Comparison of ENCODE assay signal across 21 mouse cellular contexts in the genomic region with DNA sequence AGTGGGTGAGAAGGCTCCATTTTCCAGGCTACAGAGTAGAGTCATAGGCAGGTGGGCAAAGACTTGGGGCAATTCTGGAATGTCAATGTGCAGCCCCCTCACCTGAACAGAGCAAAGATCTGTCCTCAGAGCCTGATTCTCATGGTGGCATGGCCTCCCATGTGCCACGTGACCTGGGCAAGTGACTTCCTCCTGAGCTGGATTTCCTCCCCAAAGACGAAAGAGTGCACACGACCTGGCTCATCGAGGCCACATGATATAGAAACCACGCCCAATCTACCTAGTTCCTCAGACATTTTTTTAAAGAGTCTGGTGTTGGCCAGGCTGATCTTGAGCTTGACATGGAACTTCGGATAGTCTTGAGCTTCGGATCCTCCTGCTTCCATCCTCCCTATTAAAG.
DNase-seq lines count a peak whose midpoint lies in the region; ATAC-seq lines count a peak whose summit lies in the region.
"Had no signal": no experiment of that assay in that cellular context is flagged by ENCODE, and none has a peak within 500 bp of the region (broad histone marks: within the 10 kb centered on the region; RNA-seq: fewer than 3 reads in every experiment).

No protein-coding gene starts in this region.

- ATAC-seq in CD4-positive, CD25-positive, alpha-beta regulatory T cell, adult 4 months = no peak
- peak; percentile 66 for ATAC-seq in monocyte, adult 5-6 weeks (replicated peaks; ENCODE audit: insufficient number of reproducible peaks, low FRiP score, low TSS enrichment, poor library complexity, severe bottlenecking)
- ATAC-seq: forebrain, embryonic 16.5 days; intestine, postnatal 0 days; midbrain, embryonic 16.5 days had no signal

- DNase-seq in CD4-positive, CD25-positive, alpha-beta regulatory T cell, adult 2 months (ENCODE audit: low read depth, low spot score) = peak; percentile 30
- peak; percentile 22 for DNase-seq in thymus, postnatal 14 days
- no peak for DNase-seq in thymus, postnatal 10 days (ENCODE audit: low spot score in 2 of 2)
- DNase-seq in urinary bladder, postnatal 4 days (ENCODE audit: low spot score in 2 of 2) = no peak
- DNase-seq in frontal cortex, postnatal 25 days (ENCODE audit: low spot score in 2 of 2) = no peak
- DNase-seq in right cerebral cortex, postnatal 36 days (ENCODE audit: low spot score in 2 of 2) = no peak
- DNase-seq: adrenal gland, adult 8-10 months; cerebellum, adult 9-10 months; cerebellum, postnatal 36 days; embryo, embryonic 11 days; gastrocnemius, postnatal 14 days; heart, adult 18-20 months; heart, postnatal 36 days; kidney, adult 9 months; kidney, postnatal 14 days; lung, embryonic 14.5 days had no signal

Comparison
In these comparisons a context has a peak if more than half of its experiments do, and no peak if none do; other contexts are left out.
1. DNase-seq: peak in CD4-positive, CD25-positive, alpha-beta regulatory T cell, adult 2 months (single experiment) and thymus, postnatal 14 days (single experiment); none in thymus, postnatal 10 days (0 of 2), urinary bladder, postnatal 4 days (0 of 2), frontal cortex, postnatal 25 days (0 of 2) and right cerebral cortex, postnatal 36 days (0 of 2).